Mouse (Mus musculus) lung, postnatal 0 days (tissue): ENCODE results near the gene Pelp1.

Source experiments
- CTCF ChIP-seq: IDR thresholded peaks from 2 replicates; pipeline ENCODE4 v1.5.1; 2016; ENCODE audit warnings: antibody characterized with exemption, mild to moderate bottlenecking
- EP300 ChIP-seq: IDR thresholded peaks from 2 replicates; pipeline ENCODE4 v1.6.1; 2016; ENCODE audit warnings: antibody characterized with exemption, mild to moderate bottlenecking, control low read depth

- no peak for TF ChIP-seq CTCF
- no peak for TF ChIP-seq EP300
These were observed 29.3 kb downstream of the Pelp1 start for GRCm38 (mm10) chr11:70380478-70381005.
